Mouse (Mus musculus) common myeloid progenitor, adult 5-6 weeks (primary cell): ENCODE measurements around the gene Padi1. TPM values are rescaled to one million over a fixed set of nuclear protein-coding genes. Genes with fewer than 3 reads are reported as not detected.
A peak's percentile ranks its signal among the peaks of the same experiment; 100 is the strongest.

Source experiments
- ATAC-seq: replicated peaks from 2 replicates; pipeline ENCODE4 v1.8.0; 2016; ENCODE audit warnings: low read depth, mild to moderate bottlenecking, moderate TSS enrichment, inconsistent platforms; ENCODE audit not compliant: poor library complexity, severe bottlenecking
- total RNA-seq: library from RNA; stranded (forward); fragments of 200-1000, 187-1606 nt; gene quantifications from 2 replicates; pipeline ENCODE4 v1.2.3, GENCODE M21; 2017

The Padi1 gene
- total RNA-seq, 1 experiment from 2014 or later, result not detected

DNA sequence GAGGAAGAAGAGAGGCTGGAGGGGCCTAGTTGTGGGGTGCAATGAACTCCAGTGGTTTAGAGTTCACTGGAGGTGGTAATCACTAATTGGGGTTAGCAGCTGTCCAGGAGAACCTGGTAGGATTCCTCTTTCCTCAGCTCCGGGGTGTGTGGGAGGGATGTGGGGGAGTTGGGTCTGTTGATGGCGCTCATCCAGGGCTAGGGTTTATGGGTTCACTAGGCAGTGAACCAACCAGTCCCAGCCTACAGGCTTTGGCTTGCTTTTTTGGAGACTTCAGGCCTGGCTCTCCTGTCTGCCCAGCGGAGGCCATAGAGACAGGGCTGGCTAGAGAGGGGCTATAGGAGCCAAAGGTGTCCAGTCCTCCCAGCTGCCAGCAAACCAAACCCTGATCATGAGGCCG, 55.6 kb downstream of the Padi1 start:
- ATAC-seq, result no peak

DNA sequence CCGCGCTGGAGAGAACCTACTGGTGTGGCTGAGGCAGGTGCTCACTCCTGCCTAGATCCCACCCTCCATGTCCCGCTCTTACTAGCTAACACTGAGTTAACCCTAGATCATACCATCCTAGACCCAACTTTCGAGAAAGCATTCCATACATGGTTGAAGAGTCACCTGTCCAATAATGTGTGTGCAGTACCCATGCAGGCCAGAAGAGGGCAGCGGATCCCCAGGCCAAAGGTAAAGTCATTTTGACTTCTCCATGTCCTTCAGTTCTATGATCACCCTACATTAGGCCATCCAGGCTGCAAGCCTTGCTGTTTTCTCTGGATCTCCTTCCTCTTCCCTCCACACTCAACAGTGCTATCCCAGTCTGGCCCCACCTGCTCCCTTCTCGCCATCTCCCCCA, 56.6 kb downstream of the Padi1 start:
- ATAC-seq, result peak; percentile 57

DNA sequence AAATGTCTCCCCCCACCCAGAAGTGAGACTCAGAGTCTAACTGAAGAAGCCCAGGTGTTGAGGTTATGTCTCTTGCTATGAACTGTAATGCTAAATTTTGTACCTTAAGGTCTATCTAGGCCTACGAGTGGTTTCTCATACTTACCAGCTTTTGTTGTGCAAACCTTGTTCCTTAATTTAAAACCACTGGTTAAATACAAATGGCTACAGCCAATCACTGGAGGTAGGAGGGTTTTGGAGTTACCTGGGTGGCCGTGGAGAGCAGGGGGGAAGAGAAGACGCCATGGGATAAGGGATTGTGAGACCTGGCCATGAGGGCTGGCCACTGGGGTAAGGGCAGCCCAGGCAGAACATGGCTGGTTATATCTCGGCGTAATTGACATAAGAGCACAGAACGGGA, 57.3 kb downstream of the Padi1 start:
- ATAC-seq, result no peak

DNA sequence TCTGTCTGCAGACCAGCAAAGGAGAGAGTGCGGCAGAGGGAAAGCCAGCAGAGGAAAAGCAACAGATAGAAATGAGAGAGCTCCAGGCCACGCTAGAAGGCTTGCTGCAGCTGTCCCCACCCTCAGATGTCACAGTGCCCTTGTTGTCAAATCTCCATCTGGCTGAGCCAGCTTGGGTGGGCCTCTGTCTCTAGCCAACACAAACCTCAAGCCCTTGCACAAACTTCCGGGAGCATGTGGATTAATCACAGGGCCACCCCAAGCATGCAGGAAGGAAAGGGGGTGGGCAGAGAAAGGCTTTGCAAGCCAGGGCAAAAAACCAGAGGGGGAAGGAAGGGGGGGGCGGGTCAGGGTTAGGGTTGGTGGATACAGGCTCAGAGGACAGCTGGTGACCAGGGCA, 58.2 kb downstream of the Padi1 start:
- peak; percentile 82 for ATAC-seq

DNA sequence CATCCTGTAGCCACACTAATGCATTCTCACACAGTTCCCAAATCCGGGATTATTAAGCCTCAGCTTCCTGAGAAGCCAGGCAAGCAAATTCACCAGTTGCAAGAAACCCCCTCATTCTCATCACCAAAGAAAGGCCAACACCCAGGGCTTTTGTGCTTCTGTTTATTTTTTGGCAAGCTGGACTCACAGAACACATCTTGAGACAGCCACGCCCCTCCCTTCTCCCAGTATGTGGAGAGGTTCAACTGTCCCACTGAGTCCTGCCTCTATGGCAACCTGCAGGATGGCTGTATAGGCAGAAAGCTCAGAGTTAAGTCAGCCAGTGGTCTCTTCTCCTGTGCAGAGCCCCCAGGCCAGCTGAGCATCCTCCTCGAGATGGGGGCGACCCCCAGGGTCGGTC, 60.4 kb downstream of the Padi1 start:
- ATAC-seq, result no peak

DNA sequence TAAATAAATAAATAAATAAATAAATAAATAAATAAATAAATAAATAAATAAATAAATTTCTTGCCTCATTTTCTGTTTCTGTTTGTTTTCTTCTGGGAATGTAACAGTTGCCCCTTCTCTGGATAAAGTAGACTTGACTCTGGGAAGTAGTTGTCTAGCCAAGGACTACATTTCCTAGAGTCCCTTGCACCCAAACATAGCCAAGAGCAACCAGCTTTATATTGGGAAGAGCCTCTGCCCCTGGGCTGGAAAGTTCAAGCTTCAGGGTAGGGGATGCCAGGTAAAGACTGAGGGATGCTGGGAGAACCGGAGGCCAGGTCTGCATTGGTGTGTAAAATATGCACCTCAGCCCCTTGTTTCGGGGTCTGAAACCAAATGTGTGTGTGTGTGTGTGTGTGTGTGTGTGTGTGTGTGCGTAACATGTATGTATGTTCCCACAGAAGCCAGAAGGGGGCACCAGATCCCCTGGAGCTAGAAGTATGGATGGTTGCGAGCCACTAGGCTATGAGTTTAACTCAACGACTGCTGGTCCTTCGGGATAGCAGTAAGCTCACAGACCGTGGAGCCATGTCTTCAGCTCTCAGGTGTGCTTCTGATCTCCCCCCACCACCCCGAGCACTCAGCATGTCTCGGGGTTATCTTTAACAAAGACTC, 61.2 kb downstream of the Padi1 start:
- ATAC-seq, result no peak

DNA sequence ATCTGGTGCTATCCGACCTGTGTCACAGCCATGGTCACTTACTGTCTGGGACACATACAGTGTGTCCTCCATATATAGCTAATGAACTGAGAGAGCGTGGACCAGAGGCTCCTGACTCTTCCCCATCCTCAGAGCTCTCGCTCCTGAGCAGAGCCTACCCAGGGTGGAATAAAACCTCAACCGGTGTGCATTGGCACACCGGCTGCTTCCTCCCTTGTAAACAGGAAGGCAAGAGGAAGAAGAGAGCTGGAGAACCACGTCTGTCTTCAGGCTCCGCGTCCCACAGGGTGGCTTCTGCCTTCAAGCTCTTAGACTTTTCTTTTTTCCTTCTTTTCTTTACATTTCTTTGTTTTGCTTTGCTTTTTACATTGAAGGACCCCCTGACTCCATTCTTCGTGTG, 62.8 kb downstream of the Padi1 start:
- ATAC-seq, result no peak

DNA sequence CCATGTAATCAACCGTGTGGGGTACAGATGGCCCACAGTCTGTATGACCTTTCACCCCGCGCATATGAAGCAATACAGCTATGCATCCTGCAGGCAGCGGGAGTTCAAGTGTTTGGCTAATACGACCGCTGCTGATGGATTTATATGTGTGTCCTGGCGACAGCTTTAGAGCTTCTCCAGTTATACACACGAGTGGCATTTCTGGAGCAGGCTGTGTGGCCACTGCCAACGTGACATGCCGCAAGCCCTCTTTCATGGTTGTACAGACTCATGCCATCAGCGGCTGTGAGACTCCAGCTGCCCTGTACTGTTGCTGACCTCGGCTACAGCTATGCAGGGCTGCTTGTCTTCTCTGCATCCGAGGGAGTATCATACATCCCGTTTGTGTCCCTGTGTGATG, 65.1 kb downstream of the Padi1 start:
- ATAC-seq, result no peak

DNA sequence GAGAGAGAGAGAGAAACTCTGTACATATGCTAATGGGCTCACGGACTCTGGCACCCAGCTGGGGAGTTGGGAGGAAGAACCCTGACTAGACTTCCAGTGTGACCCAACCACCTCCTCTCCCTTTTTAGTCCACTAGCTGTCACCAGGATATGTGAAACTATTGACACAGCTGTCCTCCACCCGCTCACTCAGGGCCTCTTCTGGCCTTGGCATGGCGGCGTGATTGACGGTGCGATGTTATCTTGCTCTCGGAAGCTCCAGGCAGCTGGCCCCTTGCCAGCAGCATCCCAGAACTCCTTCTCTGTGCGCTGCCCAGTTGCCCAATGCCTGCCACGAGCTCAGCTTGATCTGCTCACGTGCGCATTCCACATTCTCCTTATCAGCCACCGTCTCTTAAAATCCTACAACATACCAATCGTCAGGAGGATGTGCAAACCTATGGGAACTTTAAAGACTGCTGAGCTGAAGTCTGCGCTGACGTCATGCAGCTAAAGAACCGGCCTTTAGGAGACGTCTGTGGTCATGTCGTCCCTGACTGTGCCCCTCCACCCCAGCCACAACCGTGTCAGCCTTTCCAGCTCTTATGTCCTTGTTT, 65.7 kb downstream of the Padi1 start:
- no peak for ATAC-seq

DNA sequence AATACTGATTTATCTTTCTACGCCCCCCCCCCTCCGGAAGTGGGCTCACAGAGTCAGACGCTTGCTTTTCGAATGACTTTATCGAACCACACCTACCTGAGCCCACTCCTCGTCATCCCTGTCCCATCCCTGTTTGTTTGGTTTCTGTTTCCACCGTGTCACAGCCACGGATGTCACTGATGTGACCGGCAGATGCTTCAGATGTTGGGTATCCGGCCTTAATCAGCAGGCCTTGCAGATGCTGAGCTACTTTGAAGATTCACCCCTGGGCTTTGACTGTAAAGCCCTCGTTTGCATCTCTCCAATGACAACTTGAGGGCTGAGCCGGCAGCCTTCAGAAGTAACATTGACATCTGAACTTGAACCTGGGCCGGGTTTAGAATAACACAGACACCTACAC, 69.0 kb downstream of the Padi1 start:
- no peak for ATAC-seq

DNA sequence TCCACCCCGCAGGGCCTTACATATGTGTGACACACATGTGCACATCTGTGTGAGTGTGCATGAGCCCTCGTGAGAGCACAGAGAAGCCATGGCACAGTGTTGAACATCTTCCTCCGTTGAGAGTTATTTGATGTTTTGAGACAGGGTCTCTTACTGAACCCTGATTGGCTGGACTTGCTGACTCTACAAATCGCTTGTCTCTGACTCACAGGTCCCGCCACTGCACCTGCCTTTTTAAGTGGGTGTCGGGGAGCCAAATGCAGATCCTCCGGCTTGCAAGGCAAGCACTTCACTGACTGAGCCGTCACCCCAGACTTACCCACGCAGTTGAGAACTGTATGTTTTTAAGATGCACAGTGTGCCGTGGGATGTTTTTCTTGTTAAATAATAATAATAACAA, 69.7 kb downstream of the Padi1 start:
- no peak for ATAC-seq

DNA sequence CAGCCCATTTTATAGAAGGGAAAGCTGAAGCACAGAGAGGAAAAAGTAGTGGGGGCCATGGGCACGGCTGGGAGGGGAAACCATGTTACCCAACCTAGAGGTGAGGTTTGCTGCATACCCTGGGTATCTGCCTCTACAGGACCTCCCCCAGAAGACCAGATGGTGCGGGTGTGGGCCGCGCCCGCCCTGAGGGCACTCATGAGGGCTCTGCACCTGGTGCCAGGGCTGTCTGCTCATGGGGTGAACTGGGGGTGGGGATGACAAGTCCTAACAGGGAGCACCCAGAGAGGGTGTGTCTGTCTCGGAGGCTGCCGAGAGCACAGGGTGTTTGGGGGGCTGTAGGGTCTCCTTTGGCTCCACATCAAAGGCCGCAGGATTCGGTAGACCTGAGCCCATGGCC, 70.7 kb downstream of the Padi1 start:
- no peak for ATAC-seq

DNA sequence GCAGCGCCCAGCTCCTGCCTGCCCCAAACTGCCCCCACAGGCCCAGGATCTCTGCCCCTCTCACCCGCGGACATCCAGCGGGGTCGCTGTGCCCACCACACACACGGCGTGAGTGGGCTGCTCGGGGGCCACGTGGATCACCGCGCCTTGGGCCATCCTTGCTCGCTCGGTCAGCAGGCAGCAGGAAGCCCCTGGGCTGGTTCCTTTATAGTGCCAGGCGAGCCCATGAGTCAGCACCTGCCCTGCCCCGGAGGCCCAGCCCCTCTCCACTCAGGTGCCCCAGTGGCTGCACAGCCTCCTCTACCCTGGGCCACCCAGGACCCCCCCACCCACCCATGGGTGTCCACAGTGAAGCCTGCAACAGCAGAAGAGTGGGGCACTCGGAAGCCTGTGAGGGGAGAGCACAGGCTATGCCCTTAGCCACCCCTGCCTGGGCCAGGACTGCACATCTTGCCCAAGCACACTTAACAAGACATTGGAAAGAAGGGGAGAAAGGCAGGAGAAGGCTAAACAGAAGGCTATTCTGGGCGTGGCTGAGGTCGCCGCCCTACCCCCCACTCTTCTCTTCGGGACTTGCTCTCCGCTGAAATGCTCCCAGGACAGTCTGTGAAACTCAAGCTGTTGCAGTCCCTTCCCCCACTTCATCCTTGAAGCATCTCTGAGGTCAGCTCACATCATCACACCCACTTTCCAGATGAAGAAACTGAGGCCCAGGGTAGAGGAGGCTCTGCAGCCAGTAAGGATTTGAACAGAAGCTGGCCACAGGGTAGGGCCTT, 71.4 kb downstream of the Padi1 start, which contains the start of gene Padi4:
Gene Padi4, minus strand, starts transcription at position 212 of the 776 bp plus-strand sequence.
- ATAC-seq, result peak; percentile 31

DNA sequence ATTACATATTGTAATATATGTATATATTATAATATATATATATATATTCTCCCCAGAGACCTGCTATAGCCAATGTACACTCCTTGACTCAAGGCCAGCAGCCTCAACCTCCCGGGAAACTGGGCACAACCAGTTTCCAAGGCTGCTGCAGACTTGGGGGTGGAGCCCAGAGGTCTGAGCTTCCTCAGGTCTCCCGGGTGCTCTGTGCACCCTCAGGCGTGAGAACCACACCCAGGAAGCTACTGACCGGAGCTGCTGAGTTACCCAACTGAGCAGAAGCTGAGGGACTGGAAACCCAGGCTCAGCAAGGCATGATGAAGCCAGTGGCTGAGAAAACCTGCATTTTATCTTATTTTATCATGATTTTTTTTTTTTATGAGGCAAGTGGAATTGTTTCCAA, 74.5 kb downstream of the Padi1 start:
- ATAC-seq, result 0 out of 2 replicates have a peak, but pooled peaks have one; percentile 17

DNA sequence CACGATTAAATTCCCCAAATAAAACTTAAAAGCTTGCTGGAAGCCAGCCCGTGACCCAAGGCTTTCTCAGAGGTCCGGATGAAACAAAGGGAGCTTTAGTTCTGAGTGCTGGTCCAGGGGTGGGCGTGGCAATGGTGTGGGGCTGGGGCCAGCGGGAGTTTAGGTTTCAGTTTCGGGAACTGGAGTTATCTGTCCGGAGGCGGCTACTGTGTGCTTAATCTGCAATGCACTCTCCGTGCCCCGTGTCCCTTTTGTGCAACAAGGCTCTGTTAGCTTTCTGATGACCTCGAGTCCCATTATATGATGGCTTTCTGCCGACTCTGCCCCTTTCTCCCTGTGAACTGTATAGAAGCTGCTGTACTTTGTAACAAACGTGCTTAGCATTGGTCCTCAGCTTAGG, 75.1 kb downstream of the Padi1 start:
- ATAC-seq, result peak; percentile 62

DNA sequence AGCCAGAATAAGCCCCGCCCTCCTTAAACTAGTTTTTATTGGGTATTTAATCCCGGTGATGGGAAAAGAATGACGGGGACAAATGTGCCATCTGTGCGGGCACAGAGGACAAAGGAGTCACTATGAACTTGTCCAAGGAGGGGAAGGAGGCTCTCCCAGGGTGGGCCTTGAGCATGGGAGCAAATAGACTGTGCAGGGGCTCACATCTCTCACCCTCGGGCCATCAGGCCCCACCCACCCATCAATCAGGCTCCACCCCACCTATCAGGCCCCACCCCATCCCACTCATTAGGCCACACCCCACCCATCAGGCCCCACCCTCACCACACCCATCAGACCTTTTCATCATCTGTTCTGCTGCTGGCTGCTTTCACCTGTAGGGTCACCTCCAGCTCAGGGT, 76.6 kb downstream of the Padi1 start:
- ATAC-seq, result no peak

DNA sequence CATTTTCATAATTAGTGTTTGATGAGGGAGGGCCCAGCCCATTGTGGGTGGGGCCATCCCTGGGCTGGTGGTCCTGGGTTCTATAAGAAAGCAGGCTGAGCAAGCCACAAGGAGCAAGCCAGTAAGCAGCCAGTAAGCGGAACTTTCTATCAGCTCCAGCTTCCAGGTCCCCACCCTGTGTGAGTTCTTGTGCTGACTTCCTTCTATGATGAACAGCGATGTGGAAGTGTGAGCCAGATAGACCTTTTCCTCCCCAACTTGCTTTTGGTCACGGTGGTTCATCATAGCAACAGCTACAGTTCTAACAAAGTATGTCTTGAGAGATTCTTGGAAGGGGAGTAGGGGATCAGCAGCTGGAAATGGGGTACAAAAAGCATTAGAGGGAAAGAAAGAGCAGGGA, 79.6 kb downstream of the Padi1 start:
- no peak for ATAC-seq

DNA sequence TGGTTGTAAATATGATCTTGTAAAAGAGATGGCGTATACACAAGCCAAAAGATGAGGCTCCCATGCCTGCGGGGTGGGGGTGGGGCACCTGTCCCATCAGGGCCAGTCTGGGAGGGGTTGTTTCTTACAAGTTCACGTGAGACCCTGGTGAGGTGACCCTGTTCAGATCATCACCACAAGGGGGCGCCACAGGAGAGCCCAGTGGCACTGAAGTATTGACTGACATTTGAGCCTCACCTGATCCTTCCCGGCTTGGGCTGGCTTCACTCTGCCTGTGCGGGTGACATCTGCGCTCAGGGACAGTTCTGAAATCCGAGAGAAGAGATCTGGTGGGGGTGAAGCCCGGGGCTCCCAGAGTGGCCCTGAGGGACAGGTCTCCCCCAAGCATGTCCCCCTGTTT, 82.4 kb downstream of the Padi1 start:
- peak; percentile 86 for ATAC-seq
